Mouse (Mus musculus): ENCODE measurements at regions not wholly inside any gene's neighbourhood (a gene's known extent, or its start where the extent isn't known, plus 50 kb on each side); places are given as distances from the start of the nearest gene placed in this dataset.

- TF ChIP-seq CTCF (IDR thresholded peaks at IDR 0.05; ENCODE audit: control insufficient read depth, insufficient read depth, insufficient replicate concordance, low read depth, low read length) (no peak), POLR2A (IDR thresholded peaks at IDR 0.05; ENCODE audit: control insufficient read depth, low read depth, low read length) (no peak)
Measured at GRCm38 (mm10) chr13:10720639-10721038, 360.0 kb upstream of the Chrm3 start.

All from testis, adult 2 months (tissue).